Mouse (Mus musculus) spleen, adult 2 months (tissue): ENCODE data around the gene Gosr1.

Experiments
- CTCF ChIP-seq: fragments of 200-500 bp; IDR thresholded peaks from 2 replicates; pipeline ENCODE4 v1.5.1; 2011; ENCODE audit warnings: mild to moderate bottlenecking, inconsistent platforms; ENCODE audit not compliant: insufficient read depth, insufficient read length, insufficient replicate concordance; ENCODE audit errors: extremely low read depth
- POLR2A ChIP-seq: fragments of 200-500 bp; IDR thresholded peaks from 2 replicates; pipeline ENCODE4 v1.6.1; 2011; ENCODE audit warnings: low read depth, low read length, inconsistent platforms

DNA sequence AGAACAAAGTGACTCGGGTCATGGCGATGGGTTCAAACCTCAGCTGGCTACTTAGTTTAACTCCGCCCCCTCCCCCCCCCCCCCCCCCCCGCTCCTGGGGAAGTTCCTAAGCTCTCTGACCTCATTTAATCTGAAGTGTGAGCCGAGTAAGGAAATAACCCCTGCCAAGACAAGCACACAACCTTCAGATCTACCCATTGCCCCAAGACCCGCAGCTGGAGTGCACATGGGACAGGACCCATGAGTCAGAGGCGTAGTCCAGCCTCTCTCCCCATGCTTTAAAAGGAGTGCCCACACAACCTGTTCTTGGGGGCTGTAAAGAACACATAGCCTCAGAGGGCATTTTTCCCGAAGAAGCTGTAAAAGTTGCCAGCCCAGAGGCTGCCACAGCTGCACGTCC, 63.8 kb downstream of the Gosr1 start:
- no peak for TF ChIP-seq CTCF
- no peak for TF ChIP-seq POLR2A
